Mouse (Mus musculus): Measurements from ENCODE around the gene L1cam. TPM values are rescaled to one million over a fixed set of nuclear protein-coding genes. Genes with fewer than 3 reads are reported as not detected.

The L1cam gene
- polyA plus RNA-seq, 1 experiment: 26.5 TPM

DNA sequence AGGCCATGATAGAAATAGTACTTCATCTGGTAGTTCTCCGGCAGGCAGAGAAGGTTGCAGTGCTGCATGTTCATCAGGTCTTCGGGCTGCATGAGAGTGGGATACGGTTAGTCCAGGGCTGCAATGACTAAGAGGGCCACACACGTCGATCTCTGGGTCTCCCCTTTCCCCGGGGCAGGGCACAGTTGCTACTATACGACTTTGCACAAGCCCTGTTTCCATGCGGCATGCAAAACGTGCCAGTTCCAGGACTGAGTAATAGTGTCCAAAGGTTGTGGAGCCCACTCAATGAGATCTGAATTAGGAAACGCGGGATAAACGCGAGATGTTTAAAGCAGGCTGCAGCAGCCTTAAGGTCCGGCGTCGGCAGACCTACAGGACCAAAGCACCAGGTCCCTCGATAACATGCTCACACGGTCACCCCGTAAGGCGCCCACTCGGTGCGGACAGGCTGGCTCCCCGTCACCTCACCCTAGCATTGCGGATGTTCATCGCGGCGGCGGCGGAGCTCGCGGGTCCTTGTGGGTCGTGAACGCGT is 25.4 kb upstream of the L1cam start:
- H3K27ac ChIP-seq (ENCODE audit: insufficient read depth, low read depth, low read length): peak overlapping the region; percentile 66
- H3K4me1 ChIP-seq (ENCODE audit: control insufficient read depth, insufficient read depth, low read length): 0 out of 2 replicates have a peak, but pooled peaks cover 3% of the 10 kb centered on the region
- no peak for DNase-seq
- TF ChIP-seq CTCF (conservative IDR thresholded peaks at IDR 0.05; ENCODE audit: insufficient read depth, insufficient read length, low read depth, low read length): no peak
- TF ChIP-seq POLR2A (IDR thresholded peaks at IDR 0.05; ENCODE audit: low read depth, low read length): no peak
- H3K27me3 ChIP-seq (replicated peaks; ENCODE audit: control insufficient read depth, insufficient read depth, low read length): no peaks in the 10 kb centered on the region
- WGBS: under 1% methylated on average over 34 of the region's 34 CpGs
- H3K4me3 ChIP-seq (ENCODE audit: insufficient read depth, low read depth, low read length): peak overlapping the region; percentile 84
- H3K36me3 ChIP-seq (ENCODE audit: control insufficient read depth, insufficient read depth, low read length): no peaks in the 10 kb centered on the region

DNA sequence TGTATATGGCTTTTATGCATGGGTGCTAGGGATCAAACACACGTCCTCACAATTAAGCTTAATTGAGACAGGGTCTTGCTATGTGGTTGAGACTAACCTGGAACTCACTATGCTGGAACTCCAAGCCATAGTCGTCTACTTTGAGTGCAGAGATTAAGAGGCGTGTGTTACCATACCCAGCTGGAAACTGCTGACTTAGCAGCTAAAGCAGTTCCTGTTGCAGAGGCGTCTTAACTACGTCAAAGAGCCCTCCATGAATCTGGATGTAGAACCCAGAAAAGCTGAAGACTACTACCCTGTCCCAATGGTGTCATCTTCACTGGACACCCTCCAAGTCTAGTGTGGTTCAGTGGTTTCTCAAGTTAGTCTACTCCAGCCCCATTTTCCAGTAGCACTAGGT is 22.7 kb upstream of the L1cam start:
- no peak overlapping the region for H3K4me3 ChIP-seq (ENCODE audit: insufficient read depth, low read depth, low read length)
- H3K27me3 ChIP-seq (replicated peaks; ENCODE audit: control insufficient read depth, insufficient read depth, low read length): no peaks in the 10 kb centered on the region
- TF ChIP-seq CTCF (conservative IDR thresholded peaks at IDR 0.05; ENCODE audit: insufficient read depth, insufficient read length, low read depth, low read length) (no peak), POLR2A (IDR thresholded peaks at IDR 0.05; ENCODE audit: low read depth, low read length) (no peak)
- DNase-seq: no peak
- WGBS: 72% methylated on average over 5 of the region's 5 CpGs
- peaks cover 8% of the 10 kb centered on the region; the same call in 1 of the 2 replicates for H3K4me1 ChIP-seq (ENCODE audit: control insufficient read depth, insufficient read depth, low read length)
- no peaks in the 10 kb centered on the region for H3K36me3 ChIP-seq (ENCODE audit: control insufficient read depth, insufficient read depth, low read length)
- H3K27ac ChIP-seq (ENCODE audit: insufficient read depth, low read depth, low read length): no peak overlapping the region

DNA sequence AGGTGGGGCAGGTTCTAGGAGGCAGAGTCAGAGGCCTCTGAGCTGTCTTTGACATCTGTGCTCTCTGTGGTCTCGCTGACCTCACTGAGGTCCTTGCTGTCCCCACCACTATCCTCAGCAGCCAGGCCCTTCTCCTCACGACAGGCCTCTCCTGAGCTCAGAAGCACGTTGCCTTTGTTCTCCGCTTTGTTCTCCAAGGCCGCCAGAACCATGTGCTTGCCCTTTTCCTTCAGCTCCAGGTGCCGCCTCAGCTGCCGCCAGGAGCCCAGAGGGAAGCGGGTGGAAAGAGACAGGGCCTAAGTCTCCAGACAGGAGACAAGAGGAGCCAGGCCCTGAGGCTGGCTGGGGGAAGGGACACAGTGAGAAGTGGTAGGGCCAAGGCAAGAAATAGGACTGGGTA is 21.0 kb upstream of the L1cam start:
- Histone ChIP-seq H3K36me3 (ENCODE audit: control insufficient read depth, insufficient read depth, low read length) (no peaks in the 10 kb centered on the region), H3K4me1 (ENCODE audit: control insufficient read depth, insufficient read depth, low read length) (peaks cover 5% of the 10 kb centered on the region; the same call in 1 of the 2 replicates), H3K27ac (ENCODE audit: insufficient read depth, low read depth, low read length) (no peak overlapping the region), H3K4me3 (ENCODE audit: insufficient read depth, low read depth, low read length) (no peak overlapping the region), H3K27me3 (replicated peaks; ENCODE audit: control insufficient read depth, insufficient read depth, low read length) (no peaks in the 10 kb centered on the region)
- no peak for TF ChIP-seq POLR2A (IDR thresholded peaks at IDR 0.05; ENCODE audit: low read depth, low read length)
- no peak for TF ChIP-seq CTCF (conservative IDR thresholded peaks at IDR 0.05; ENCODE audit: insufficient read depth, insufficient read length, low read depth, low read length)
- DNase-seq: no peak
- 84% methylated on average over 8 of the region's 8 CpGs for WGBS

DNA sequence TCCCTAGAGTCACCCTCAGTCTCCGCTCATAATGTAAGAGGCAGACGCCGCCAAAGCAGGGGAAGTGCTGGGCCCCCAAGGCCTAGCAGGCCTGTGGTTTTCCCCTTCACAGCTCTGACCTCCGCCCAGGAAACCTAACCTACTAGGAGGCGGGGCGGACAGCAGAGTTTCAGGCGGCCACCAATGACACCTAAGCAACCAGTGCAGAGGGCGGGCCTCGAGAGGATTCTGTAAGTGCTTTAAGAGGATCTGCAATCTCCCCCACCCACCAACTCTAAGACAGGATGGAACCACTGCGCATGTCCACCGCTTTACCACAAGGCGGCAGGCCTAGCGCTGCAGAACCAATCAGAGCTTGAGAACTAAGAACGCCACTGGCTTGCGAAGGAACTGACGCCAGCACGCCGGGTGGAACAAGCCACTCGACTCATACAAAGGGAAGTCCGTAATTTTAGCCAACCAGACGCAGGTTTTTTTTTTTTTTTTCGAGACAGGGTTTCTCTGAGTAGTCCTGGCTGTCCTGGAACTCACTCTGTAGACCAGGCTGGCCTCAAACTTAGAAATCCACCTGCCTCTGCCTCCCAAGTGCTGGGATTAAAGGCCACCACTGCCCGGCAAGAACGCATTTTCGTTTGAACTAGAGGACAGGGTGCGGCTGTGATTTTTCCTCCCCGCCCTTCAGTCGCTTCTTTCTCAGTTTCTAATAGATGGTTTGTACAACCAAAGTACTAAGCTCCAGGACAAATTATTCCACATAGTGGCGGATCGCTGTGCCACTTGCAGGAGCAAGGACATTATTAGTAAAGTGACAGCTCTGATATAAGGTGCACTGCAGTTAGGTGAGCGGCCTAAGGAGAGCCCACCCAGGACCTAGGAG is 19.2 kb upstream of the L1cam start:
- WGBS: 9% methylated on average over 31 of the region's 31 CpGs

DNA sequence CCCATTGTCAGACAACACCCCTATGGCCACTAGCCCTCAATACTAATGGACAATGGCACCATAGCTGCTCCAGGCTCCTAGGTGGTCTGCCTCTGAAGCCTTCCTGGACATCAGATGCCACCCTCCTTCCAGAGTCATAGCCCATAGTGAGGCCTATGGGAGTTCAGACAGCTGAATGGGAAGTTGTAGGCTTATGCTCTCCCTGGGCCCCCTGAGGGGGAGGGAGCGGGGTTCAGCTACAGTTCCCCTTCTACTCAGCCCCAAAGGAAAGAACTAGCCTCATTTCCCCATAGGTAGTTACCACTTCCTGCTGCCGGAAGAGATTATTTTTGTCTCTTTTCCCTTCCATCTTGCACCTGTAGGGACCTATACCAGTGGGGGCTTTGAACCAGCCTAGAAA is 15.7 kb upstream of the L1cam start:
- Histone ChIP-seq H3K4me3 (ENCODE audit: insufficient read depth, low read depth, low read length) (no peak overlapping the region), H3K27ac (ENCODE audit: insufficient read depth, low read depth, low read length) (peak overlapping the region; percentile 64), H3K4me1 (ENCODE audit: control insufficient read depth, insufficient read depth, low read length) (peaks cover 7% of the 10 kb centered on the region; the same call in 1 of the 2 replicates), H3K36me3 (ENCODE audit: control insufficient read depth, insufficient read depth, low read length) (no peaks in the 10 kb centered on the region), H3K27me3 (replicated peaks; ENCODE audit: control insufficient read depth, insufficient read depth, low read length) (no peaks in the 10 kb centered on the region)
- WGBS: 82% methylated on average over 2 of the region's 2 CpGs
- TF ChIP-seq POLR2A (IDR thresholded peaks at IDR 0.05; ENCODE audit: low read depth, low read length) (no peak), CTCF (conservative IDR thresholded peaks at IDR 0.05; ENCODE audit: insufficient read depth, insufficient read length, low read depth, low read length) (no peak)
- DNase-seq: no peak

More for the DNA sequence above, 19.2 kb upstream of the L1cam start:
- no peak for TF ChIP-seq POLR2A (IDR thresholded peaks at IDR 0.05; ENCODE audit: low read depth, low read length)
- peak; percentile 41 for TF ChIP-seq CTCF (conservative IDR thresholded peaks at IDR 0.05; ENCODE audit: insufficient read depth, insufficient read length, low read depth, low read length)
- H3K36me3 ChIP-seq (ENCODE audit: control insufficient read depth, insufficient read depth, low read length): no peaks in the 10 kb centered on the region
- peak overlapping the region; percentile 82 for H3K27ac ChIP-seq (ENCODE audit: insufficient read depth, low read depth, low read length)
- H3K4me1 ChIP-seq (ENCODE audit: control insufficient read depth, insufficient read depth, low read length): peaks cover 5% of the 10 kb centered on the region; the same call in 1 of the 2 replicates
- H3K27me3 ChIP-seq (replicated peaks; ENCODE audit: control insufficient read depth, insufficient read depth, low read length): no peaks in the 10 kb centered on the region
- peak overlapping the region; percentile 36 for H3K4me3 ChIP-seq (ENCODE audit: insufficient read depth, low read depth, low read length)
- DNase-seq: peak; percentile 98

DNA sequence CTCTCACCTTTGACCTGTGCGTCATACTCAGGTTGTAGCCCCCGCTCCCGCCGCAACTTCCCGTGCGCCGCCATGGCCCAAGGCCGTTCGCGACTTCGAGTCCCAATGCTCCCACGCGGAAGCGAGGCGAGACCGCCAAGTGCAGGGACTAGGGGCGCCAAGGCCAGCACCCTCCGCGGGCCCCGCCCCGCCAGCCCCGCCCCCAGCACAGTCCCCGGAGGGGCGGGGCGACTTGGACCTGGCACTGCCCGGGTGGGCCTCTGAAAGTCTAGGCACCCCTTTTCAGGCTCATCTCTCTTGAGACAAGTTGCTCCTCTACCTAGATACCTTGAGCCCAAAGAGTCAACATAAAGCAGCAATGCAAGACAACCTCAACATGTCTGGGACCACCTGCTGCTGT is 15.3 kb upstream of the L1cam start:
- TF ChIP-seq POLR2A (IDR thresholded peaks at IDR 0.05; ENCODE audit: low read depth, low read length) (no peak), CTCF (conservative IDR thresholded peaks at IDR 0.05; ENCODE audit: insufficient read depth, insufficient read length, low read depth, low read length) (no peak)

DNA sequence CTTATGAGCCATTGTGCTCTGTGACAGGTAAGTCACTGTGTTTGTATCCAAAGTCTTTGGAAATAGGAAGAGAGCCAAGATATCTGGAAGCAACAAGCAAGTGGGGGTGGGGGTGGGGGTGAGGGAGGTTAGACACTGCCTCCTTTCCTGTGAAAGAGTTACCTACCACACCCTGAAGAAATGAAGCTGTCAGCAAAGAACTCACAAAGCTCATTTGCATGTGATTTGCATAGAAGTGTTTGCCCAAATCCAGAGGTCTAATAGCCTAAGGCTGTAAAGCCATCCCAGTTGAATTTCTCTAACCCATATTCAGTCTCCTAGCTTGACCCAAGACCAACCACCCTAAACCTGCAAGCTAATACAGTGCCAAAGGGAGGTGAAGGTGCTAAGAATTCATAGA is 14.5 kb upstream of the L1cam start:
- no peak for DNase-seq
- Histone ChIP-seq H3K4me3 (ENCODE audit: insufficient read depth, low read depth, low read length) (no peak overlapping the region), H3K4me1 (ENCODE audit: control insufficient read depth, insufficient read depth, low read length) (peaks cover 6% of the 10 kb centered on the region; the same call in 1 of the 2 replicates), H3K36me3 (ENCODE audit: control insufficient read depth, insufficient read depth, low read length) (no peaks in the 10 kb centered on the region), H3K27ac (ENCODE audit: insufficient read depth, low read depth, low read length) (peak overlapping the region; percentile 60), H3K27me3 (replicated peaks; ENCODE audit: control insufficient read depth, insufficient read depth, low read length) (no peaks in the 10 kb centered on the region)
- TF ChIP-seq POLR2A (IDR thresholded peaks at IDR 0.05; ENCODE audit: low read depth, low read length) (no peak), CTCF (conservative IDR thresholded peaks at IDR 0.05; ENCODE audit: insufficient read depth, insufficient read length, low read depth, low read length) (no peak)

More for the DNA sequence above, 15.3 kb upstream of the L1cam start:
- Histone ChIP-seq H3K27me3 (replicated peaks; ENCODE audit: control insufficient read depth, insufficient read depth, low read length) (no peaks in the 10 kb centered on the region), H3K4me1 (ENCODE audit: control insufficient read depth, insufficient read depth, low read length) (peaks cover 7% of the 10 kb centered on the region; the same call in 1 of the 2 replicates), H3K27ac (ENCODE audit: insufficient read depth, low read depth, low read length) (peak overlapping the region; percentile 64), H3K36me3 (ENCODE audit: control insufficient read depth, insufficient read depth, low read length) (no peaks in the 10 kb centered on the region), H3K4me3 (ENCODE audit: insufficient read depth, low read depth, low read length) (peak overlapping the region; percentile 32; the same call in 1 of the 2 replicates)
- DNase-seq: no peak
- 6% methylated on average over 23 of the region's 26 CpGs for WGBS
